Mouse (Mus musculus): ENCODE measurements around the gene Zfp106.

The Zfp106 gene

DNA sequence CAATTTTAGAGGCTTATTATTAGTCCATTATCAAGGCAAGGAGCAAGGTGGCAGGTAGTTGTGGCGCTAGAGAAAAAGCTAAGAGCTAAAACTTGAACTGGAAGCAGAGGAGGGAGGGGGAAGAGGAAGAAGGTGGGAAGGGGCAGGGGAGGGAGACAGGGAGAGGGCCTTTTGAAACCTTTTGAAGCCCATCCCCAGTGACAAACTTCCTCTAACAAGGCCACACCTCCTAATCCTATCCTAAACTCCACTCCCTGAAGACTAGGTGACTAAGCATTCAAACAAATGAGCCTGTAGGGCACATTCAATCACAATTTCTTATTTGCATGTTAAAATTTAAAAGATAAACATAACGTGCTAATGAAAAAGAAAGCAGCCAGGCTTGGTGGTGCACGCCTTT is 4.8 kb downstream of the Zfp106 start:
- no peak for ATAC-seq (ENCODE audit: insufficient number of reproducible peaks, low FRiP score, low TSS enrichment)

- ATAC-seq (ENCODE audit: insufficient number of reproducible peaks, low FRiP score, low TSS enrichment): no peak
These were observed 6.8 kb downstream of the Zfp106 start for GRCm38 (mm10) chr2:120556868-120557267.

DNA sequence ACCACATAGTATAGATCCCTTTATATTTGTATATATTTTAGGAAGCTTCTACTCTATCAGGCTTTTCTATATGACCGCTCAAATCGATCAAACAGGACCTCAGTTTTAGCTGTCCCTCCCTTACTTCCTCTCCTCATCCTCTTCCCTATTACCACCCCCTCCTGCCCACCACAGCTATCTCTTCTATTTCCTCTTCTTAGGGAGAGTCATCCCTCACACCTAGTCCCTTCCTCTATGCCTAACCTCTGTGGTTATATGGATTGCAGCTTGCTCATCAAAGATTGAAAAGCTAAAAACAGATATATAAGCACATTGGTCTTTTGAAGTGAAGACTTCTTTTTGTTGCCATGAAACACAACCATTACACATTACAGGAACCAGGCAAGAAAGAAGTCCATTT is 18.9 kb downstream of the Zfp106 start:
- ATAC-seq (ENCODE audit: insufficient number of reproducible peaks, low FRiP score, low TSS enrichment): no peak

DNA sequence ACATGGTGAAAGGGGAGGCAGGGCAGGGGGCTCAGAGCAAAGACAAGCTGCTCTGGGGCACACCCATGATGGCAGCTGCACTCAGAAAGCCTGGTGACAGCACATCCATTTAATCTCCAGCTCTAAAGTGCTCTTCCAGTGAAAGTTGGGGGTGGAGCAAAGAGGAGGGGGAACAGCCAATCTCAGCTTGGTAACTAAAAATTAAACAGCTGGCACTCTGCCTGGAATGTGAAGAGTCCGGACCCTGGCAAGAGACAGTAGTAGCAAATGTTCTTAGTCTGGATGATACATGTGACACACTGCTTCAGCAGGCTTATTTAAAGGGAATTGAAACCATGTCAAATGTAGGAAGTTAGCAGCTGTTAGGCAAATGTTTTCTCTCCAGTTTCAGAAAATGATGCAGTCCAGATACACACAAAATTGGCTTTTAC is 23.9 kb downstream of the Zfp106 start:
- no peak for ATAC-seq (ENCODE audit: insufficient number of reproducible peaks, low FRiP score, low TSS enrichment)

- ATAC-seq (ENCODE audit: insufficient number of reproducible peaks, low FRiP score, low TSS enrichment): no peak
These were observed 24.3 kb downstream of the Zfp106 start for GRCm38 (mm10) chr2:120539333-120539732.

DNA sequence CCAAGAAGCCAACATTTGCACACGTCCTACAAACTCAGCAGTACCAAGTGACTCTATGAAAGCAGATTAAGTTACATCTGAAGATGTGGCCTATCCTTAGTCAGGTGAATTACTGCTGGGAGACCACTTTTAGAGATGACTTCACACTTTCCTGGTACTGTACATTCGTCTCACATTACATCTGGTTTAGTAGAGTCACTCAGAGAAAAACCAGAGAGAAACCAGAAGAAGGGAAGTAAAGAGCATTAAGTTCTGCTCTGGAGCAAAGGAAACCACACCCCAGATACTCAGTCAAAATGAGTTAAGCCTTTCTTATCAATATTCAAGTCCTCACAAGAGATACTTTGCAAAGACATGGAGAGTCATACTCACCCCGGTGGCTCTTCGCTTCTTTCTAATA is 32.4 kb downstream of the Zfp106 start:
- ATAC-seq (ENCODE audit: insufficient number of reproducible peaks, low FRiP score, low TSS enrichment): no peak

DNA sequence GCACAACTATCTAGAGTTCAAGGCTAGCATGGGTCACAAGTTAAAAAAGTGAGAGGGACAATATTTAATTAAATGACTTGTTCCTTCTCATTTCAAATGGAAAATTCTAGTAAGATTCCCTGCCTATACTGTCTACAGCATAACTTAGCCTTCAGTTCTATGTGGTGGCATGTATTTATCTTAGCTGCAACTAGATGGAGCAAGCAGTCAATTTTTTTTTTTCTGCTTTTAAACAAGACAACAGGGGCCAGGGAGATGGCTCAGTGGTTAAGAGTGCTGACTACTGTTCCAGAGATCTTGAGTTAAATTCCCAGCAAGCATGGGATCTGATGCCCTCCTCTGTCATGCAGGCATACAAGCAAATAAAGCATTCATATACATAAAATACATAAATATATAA is 34.1 kb downstream of the Zfp106 start:
- ATAC-seq (ENCODE audit: insufficient number of reproducible peaks, low FRiP score, low TSS enrichment): no peak

GRCm38 (mm10) chr2:120526771-120527170 is 36.9 kb downstream of the Zfp106 start:
- no peak for ATAC-seq (ENCODE audit: insufficient number of reproducible peaks, low FRiP score, low TSS enrichment)

GRCm38 (mm10) chr2:120518547-120519210 is 45.0 kb downstream of the Zfp106 start:
- ATAC-seq (ENCODE audit: insufficient number of reproducible peaks, low FRiP score, low TSS enrichment): no peak

GRCm38 (mm10) chr2:120514181-120514580 is 49.5 kb downstream of the Zfp106 start:
- no peak for ATAC-seq (ENCODE audit: insufficient number of reproducible peaks, low FRiP score, low TSS enrichment)

- ATAC-seq (ENCODE audit: insufficient number of reproducible peaks, low FRiP score, low TSS enrichment): no peak
These were observed 59.7 kb downstream of the Zfp106 start for GRCm38 (mm10) chr2:120503992-120504391.

DNA sequence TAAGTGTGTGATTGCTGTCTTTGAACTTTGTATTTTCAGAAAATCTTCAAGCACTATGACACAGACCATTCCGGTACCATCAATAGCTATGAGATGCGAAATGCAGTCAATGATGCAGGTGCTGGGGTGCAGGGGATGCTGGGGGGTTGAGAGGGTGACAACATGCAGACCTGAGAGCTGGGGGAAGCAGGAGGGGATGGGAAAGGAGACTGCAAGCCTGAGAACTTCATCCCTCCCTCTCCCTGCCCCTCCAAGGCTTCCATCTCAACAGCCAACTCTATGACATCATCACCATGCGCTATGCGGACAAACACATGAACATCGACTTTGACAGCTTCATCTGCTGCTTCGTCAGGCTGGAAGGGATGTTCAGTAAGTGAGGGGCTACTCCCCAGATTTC is 60.5 kb downstream of the Zfp106 start:
- 0 out of 2 replicates have a peak, but pooled peaks have one; percentile 31 for ATAC-seq (ENCODE audit: insufficient number of reproducible peaks, low FRiP score, low TSS enrichment)

DNA sequence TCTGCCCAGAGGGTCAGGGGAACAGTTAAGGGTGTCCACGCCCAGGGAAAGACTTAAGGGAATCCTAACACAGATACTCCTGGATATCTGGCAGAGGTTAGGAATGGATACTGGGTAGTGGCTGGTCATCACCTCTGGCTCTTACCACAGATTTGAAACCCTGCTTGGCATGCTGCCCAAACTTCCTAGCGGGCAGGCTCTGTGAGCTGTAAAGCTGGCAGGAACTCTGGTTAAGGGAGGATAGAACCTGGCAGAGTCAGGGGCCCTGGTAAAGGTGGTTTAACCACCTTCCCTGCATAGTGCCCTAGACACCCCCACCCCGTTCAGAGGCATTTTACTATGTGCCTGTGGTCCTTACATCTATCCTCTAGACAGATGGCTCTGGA is 61.0 kb downstream of the Zfp106 start:
- ATAC-seq (ENCODE audit: insufficient number of reproducible peaks, low FRiP score, low TSS enrichment): no peak

DNA sequence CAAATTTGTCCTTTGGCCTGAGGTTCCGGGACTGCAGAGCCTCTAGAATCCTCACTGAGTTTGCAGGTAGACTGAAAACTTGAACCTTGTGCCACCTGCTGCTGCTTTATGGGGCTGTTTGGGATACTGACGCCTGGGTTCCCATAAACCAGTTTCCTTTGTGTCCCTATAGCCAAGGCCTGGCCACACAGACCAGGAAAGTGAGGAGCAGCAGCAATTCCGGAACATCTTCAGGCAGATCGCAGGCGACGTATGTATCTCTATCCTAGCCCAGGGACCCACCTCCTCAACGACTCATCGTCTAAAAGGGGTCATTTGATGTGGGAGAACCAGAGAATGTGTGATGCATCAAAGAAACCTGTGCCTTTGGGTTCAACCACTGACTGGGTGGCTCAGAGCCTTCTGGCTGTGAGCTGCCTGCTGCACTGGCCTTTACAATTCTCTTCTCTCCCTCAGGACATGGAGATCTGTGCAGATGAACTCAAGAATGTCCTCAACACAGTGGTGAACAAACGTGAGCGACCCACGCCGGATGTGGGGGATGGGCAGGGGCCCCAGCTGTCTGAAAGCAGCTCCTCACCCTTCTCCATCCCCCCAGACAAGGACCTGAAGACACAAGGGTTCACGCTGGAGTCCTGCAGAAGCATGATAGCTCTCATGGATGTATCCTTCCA is 61.6 kb downstream of the Zfp106 start:
- ATAC-seq (ENCODE audit: insufficient number of reproducible peaks, low FRiP score, low TSS enrichment): no peak

GRCm38 (mm10) chr2:120501136-120501918 is 62.3 kb downstream of the Zfp106 start:
- ATAC-seq (ENCODE audit: insufficient number of reproducible peaks, low FRiP score, low TSS enrichment): no peak

GRCm38 (mm10) chr2:120499971-120500471 is 63.6 kb downstream of the Zfp106 start:
- no peak for ATAC-seq (ENCODE audit: insufficient number of reproducible peaks, low FRiP score, low TSS enrichment)

DNA sequence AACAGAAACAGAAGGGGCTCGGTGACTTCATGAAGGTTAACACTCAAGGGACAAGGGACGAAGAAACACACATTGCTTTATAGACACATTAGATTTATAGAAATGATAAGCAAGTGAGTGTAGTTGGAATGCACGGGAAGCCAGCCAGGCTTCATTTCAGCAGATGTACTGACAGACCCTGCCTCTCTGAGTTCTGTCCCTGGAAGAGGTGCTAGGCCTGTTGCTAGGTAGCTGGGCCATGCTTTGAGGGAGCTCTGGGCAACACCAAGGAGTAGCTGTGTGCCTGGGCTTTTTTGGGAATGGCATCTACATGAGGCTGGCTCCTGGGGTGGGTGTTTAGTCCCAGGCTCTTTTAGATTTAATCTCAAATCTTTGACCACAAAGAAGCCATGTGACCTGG is 67.1 kb downstream of the Zfp106 start:
- no peak for ATAC-seq (ENCODE audit: insufficient number of reproducible peaks, low FRiP score, low TSS enrichment)

- ATAC-seq (ENCODE audit: insufficient number of reproducible peaks, low FRiP score, low TSS enrichment): no peak
These were observed 70.4 kb downstream of the Zfp106 start for GRCm38 (mm10) chr2:120493254-120493653.

GRCm38 (mm10) chr2:120484241-120484640 is 79.4 kb downstream of the Zfp106 start:
- no peak for ATAC-seq (ENCODE audit: insufficient number of reproducible peaks, low FRiP score, low TSS enrichment)

DNA sequence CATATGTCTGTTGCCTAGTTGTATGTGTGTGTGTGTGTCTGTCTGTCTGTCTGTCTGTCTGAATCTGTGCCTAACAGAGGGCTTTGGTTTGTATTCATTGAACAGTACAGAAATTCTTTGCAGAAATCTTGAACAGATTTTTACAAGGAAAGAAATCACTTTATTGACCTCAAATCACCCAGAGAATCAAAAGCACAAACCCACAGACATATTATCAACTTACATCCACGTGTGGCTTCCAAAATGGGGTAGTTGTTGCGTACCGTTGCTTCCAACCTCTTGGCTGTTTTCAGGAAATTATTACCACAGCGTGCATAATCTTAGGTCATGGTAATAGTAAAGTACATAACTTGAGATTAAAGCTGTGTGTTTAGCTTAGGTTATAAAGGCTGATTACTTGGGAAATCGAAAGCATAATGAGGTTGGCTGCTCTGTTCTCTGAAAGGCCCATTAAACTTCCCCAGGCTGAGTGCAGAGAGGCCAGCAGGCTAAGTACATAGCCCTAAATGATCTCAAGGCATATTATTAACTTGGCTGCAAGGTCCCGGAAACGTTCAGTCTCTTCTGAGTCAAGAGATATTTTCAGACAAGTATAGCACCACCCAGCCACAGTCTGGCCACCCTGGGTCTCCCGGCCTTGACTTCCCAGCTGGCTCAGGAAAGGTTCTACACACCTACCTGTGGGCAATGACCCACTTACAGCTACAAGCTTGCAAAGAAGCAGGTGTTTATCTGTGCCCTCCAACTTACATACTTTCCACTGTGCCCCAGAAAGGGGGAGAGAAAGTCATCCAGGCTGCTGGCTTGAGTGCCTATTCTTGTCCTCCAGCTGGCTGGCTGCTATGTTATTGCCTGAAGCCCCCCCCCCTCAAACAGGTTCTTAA is 80.9 kb downstream of the Zfp106 start:
- ATAC-seq (ENCODE audit: insufficient number of reproducible peaks, low FRiP score, low TSS enrichment): no peak

Measured in cerebellum, adult (tissue).